Mouse (Mus musculus): ENCODE data around the gene Pbld1. TPM values are rescaled to one million over a fixed set of nuclear protein-coding genes. Genes with fewer than 3 reads are reported as not detected.

Gene Pbld1
- total RNA-seq, 2 experiments from 2014 or later = 0.35 to 0.41 TPM

GRCm38 (mm10) chr10:63125343-63125742 is 65.4 kb downstream of the Pbld1 start:
- DNase-seq (ENCODE audit: low spot score in 2 of 2) = no peak
- intact Hi-C loops (cut with DNase I) = no loop called here

GRCm38 (mm10) chr10:63126116-63126515 is 66.2 kb downstream of the Pbld1 start:
- intact Hi-C loops (cut with DNase I) = no loop called here
- DNase-seq (ENCODE audit: low spot score in 2 of 2) = no peak

- DNase-seq (ENCODE audit: low spot score in 2 of 2) = no peak
- intact Hi-C loops (cut with DNase I) = no loop called here
Observed at GRCm38 (mm10) chr10:63127156-63127555, 67.2 kb downstream of the Pbld1 start.

Other genes with a start within 250 kb of the Pbld1 start
- gene Tet1, start 151.2 kb upstream of the Pbld1 start, total RNA-seq (2021) = 10 to 100 TPM; 20.4 to 22.1 TPM
- 10 to 100 TPM; 35.4 to 45.1 TPM for gene Slc25a16, start 139.5 kb upstream of the Pbld1 start, total RNA-seq (2021)
- 1 to 10 TPM; 1.5 to 2.7 TPM for gene Dna2, start 113.1 kb upstream of the Pbld1 start, total RNA-seq (2021)
- 100 to 1,000 TPM in 1 of 2 experiments, 10 to 100 TPM in 1; 79.6 to 103 TPM for gene Rufy2, start 79.9 kb upstream of the Pbld1 start, total RNA-seq (2021)
- gene Hnrnph3, start 35.9 kb upstream of the Pbld1 start, total RNA-seq (2021) = 10 to 100 TPM; 36.1 to 65.0 TPM
- gene Pbld2, start 35.8 kb upstream of the Pbld1 start, total RNA-seq (2021) = 1 to 10 TPM; 1.7 TPM
- 1 to 10 TPM; 3.1 to 4.6 TPM for gene Atoh7, start 39.5 kb downstream of the Pbld1 start, total RNA-seq (2021)
- 1 to 10 TPM; 2.9 to 5.0 TPM for gene Mypn, start 143.8 kb downstream of the Pbld1 start, total RNA-seq (2021)
- 10 to 100 TPM; 43.1 to 49.0 TPM for gene Herc4, start 183.6 kb downstream of the Pbld1 start, total RNA-seq (2021)

All from left cerebral cortex, postnatal 36 days (tissue).